Comparison of ENCODE assay signal across 14 mouse cellular contexts in the genomic region with DNA sequence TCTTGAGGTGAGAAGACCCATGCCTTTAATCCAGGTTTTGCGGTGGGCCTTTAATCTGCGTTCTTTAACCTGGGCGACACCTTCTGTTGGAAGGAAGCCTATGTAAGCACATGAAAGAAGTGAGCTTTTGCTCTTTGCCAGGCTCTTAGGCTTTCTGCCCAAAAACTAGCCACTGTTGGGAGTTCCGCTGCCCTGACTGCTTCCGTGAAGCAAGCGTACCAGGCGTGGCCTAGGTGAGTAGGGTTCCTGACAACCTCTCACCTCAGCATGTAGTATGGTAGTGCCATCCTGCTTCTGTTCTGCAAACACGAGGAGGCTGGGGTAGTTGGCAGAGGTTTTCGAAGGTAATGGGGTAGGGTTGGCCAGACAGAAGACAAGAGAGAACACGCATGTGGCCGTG. TPM values are rescaled to one million over a fixed set of nuclear protein-coding genes. Genes with fewer than 3 reads are reported as not detected.
A peak's percentile ranks its signal among the peaks of the same experiment; 100 is the strongest.
DNase-seq lines count a peak whose midpoint lies in the region; ATAC-seq and TF ChIP-seq lines count a peak whose summit lies in the region.
"Had no signal": no experiment of that assay in that cellular context is flagged by ENCODE, and none has a peak within 500 bp of the region (broad histone marks: within the 10 kb centered on the region; RNA-seq: fewer than 3 reads in every experiment).

No protein-coding gene starts in this region.

- no peak overlapping the region for H3K4me2 ChIP-seq in forebrain, embryonic 15.5 days (replicated peaks)
- no peak overlapping the region for H3K4me2 ChIP-seq in forebrain, embryonic 16.5 days (ENCODE audit: low read length)
- H3K4me2 ChIP-seq in liver, embryonic 11.5 days = no peak overlapping the region
- no peak overlapping the region for H3K4me2 ChIP-seq in embryonic facial prominence, embryonic 13.5 days
- H3K4me2 ChIP-seq: hindbrain, embryonic 13.5 days; liver, embryonic 13.5 days; stomach, embryonic 15.5 days had no signal

- ATAC-seq in forebrain, embryonic 15.5 days (replicated peaks) = no peak
- no peak for ATAC-seq in forebrain, embryonic 16.5 days
- ATAC-seq in liver, embryonic 11.5 days (replicated peaks; ENCODE audit: low FRiP score) = no peak
- no peak for ATAC-seq in embryonic facial prominence, embryonic 13.5 days (ENCODE audit: insufficient number of reproducible peaks, insufficient read depth, low FRiP score, low TSS enrichment, low read depth)

- no peaks in the 10 kb centered on the region for H3K27me3 ChIP-seq in forebrain, embryonic 15.5 days
- H3K27me3 ChIP-seq in forebrain, embryonic 16.5 days (replicated peaks; ENCODE audit: control insufficient read depth, insufficient read depth, low read length) = no peaks in the 10 kb centered on the region
- no peaks in the 10 kb centered on the region for H3K27me3 ChIP-seq in liver, adult 2 months (ENCODE audit: control insufficient read depth, insufficient read depth, low read length)
- peaks cover 7% of the 10 kb centered on the region for H3K27me3 ChIP-seq in liver, embryonic 11.5 days (replicated peaks; ENCODE audit: control insufficient read depth, insufficient read depth, low read length)
- H3K27me3 ChIP-seq in embryonic facial prominence, embryonic 13.5 days = no peaks in the 10 kb centered on the region; the same call in 1 of the 2 replicates

- WGBS in forebrain, embryonic 15.5 days = 96% methylated on average over 11 of the region's 11 CpGs
- 91% methylated on average over 11 of the region's 11 CpGs for WGBS in forebrain, embryonic 16.5 days
- 41% methylated on average over 11 of the region's 11 CpGs for WGBS in liver, adult 2 months
- 90% methylated on average over 11 of the region's 11 CpGs for WGBS in liver, embryonic 11.5 days
- WGBS in embryonic facial prominence, embryonic 13.5 days = 86% methylated on average over 11 of the region's 11 CpGs

- TF ChIP-seq CTCF in liver, adult 2 months (IDR thresholded peaks at IDR 0.05; ENCODE audit: low read depth, low read length) = no peak

- H3K27ac ChIP-seq in forebrain, embryonic 15.5 days (replicated peaks) = peak overlapping the region; percentile 97; the same call in 1 of the 2 replicates
- H3K27ac ChIP-seq in forebrain, embryonic 16.5 days (ENCODE audit: low read length) = no peak overlapping the region
- no peak overlapping the region for H3K27ac ChIP-seq in liver, adult 2 months (replicated peaks; ENCODE audit: insufficient read depth, low read depth, low read length)
- no peak overlapping the region for H3K27ac ChIP-seq in liver, embryonic 11.5 days (ENCODE audit: low read depth, low read length)
- H3K27ac ChIP-seq in embryonic facial prominence, embryonic 13.5 days = 0 out of 2 replicates have a peak overlapping the region, but pooled peaks have one; percentile 7
- H3K27ac ChIP-seq: liver, embryonic 13.5 days; stomach, embryonic 15.5 days had no signal

- H3K9ac ChIP-seq in forebrain, embryonic 15.5 days (replicated peaks) = no peak overlapping the region
- H3K9ac ChIP-seq in forebrain, embryonic 16.5 days (replicated peaks; ENCODE audit: low read depth, low read length) = no peak overlapping the region
- no peak overlapping the region for H3K9ac ChIP-seq in liver, adult 2 months (ENCODE audit: low read depth, low read length)
- no peak overlapping the region for H3K9ac ChIP-seq in liver, embryonic 11.5 days (ENCODE audit: low read depth, low read length)
- no peak overlapping the region for H3K9ac ChIP-seq in embryonic facial prominence, embryonic 13.5 days
- H3K9ac ChIP-seq: liver, embryonic 13.5 days; stomach, embryonic 15.5 days had no signal

- TF ChIP-seq POLR2A in liver, adult 2 months (IDR thresholded peaks at IDR 0.05; ENCODE audit: extremely low read depth, insufficient read depth, low read length) = no peak

- peak; percentile 79 for DNase-seq in liver, adult 2 months (ENCODE audit: extremely low read depth, low read depth, low spot score)
- no peak for DNase-seq in liver, embryonic 11.5 days (ENCODE audit: low spot score)
- DNase-seq in lung, postnatal 14 days = peak; percentile 36
- no peak for DNase-seq in embryo, embryonic 9.5 days (ENCODE audit: extremely low spot score)
- no peak for DNase-seq in left cerebral cortex, adult 11 months (ENCODE audit: low spot score)
- DNase-seq: gastrocnemius, postnatal 10 days; kidney, adult 11 months; liver, embryonic 13.5 days had no signal

- H3K4me3 ChIP-seq in forebrain, embryonic 15.5 days = no peak overlapping the region
- no peak overlapping the region for H3K4me3 ChIP-seq in forebrain, embryonic 16.5 days (replicated peaks; ENCODE audit: low read length)
- H3K4me3 ChIP-seq in liver, adult 2 months (ENCODE audit: insufficient read depth, low read depth, low read length) = no peak overlapping the region
- H3K4me3 ChIP-seq in liver, embryonic 11.5 days (ENCODE audit: low read depth, low read length) = no peak overlapping the region
- H3K4me3 ChIP-seq in embryonic facial prominence, embryonic 13.5 days = no peak overlapping the region
- H3K4me3 ChIP-seq: hindbrain, embryonic 13.5 days; liver, embryonic 13.5 days; stomach, embryonic 15.5 days had no signal

- H3K9me3 ChIP-seq in forebrain, embryonic 15.5 days = no peaks in the 10 kb centered on the region
- no peaks in the 10 kb centered on the region for H3K9me3 ChIP-seq in forebrain, embryonic 16.5 days (ENCODE audit: control insufficient read depth, low read length)
- H3K9me3 ChIP-seq in liver, embryonic 11.5 days (ENCODE audit: control insufficient read depth, low read length) = no peaks in the 10 kb centered on the region
- no peaks in the 10 kb centered on the region for H3K9me3 ChIP-seq in embryonic facial prominence, embryonic 13.5 days
- H3K9me3 ChIP-seq: G1E; hindbrain, embryonic 13.5 days; liver, embryonic 13.5 days; stomach, embryonic 15.5 days had no signal

- H3K79me2 ChIP-seq in liver, adult 2 months (ENCODE audit: control insufficient read depth, insufficient read depth, low read length) = no peaks in the 10 kb centered on the region

- H3K4me1 ChIP-seq in forebrain, embryonic 15.5 days = peaks cover 23% of the 10 kb centered on the region
- peaks cover 13% of the 10 kb centered on the region for H3K4me1 ChIP-seq in forebrain, embryonic 16.5 days (replicated peaks; ENCODE audit: control insufficient read depth, insufficient read depth, low read length)
- H3K4me1 ChIP-seq in liver, adult 2 months (ENCODE audit: control insufficient read depth, insufficient read depth, low read length) = peaks cover 3% of the 10 kb centered on the region
- H3K4me1 ChIP-seq in liver, embryonic 11.5 days (replicated peaks; ENCODE audit: control insufficient read depth, insufficient read depth, low read length) = peaks cover 15% of the 10 kb centered on the region
- peaks cover 31% of the 10 kb centered on the region for H3K4me1 ChIP-seq in embryonic facial prominence, embryonic 13.5 days

- peaks cover 21% of the 10 kb centered on the region for H3K36me3 ChIP-seq in forebrain, embryonic 15.5 days
- peaks cover 6% of the 10 kb centered on the region; the same call in 1 of the 2 replicates for H3K36me3 ChIP-seq in forebrain, embryonic 16.5 days (ENCODE audit: control insufficient read depth, insufficient read depth)
- peaks cover 25% of the 10 kb centered on the region for H3K36me3 ChIP-seq in liver, adult 2 months (ENCODE audit: control insufficient read depth, insufficient read depth, low read length)
- H3K36me3 ChIP-seq in liver, embryonic 11.5 days (ENCODE audit: control insufficient read depth, insufficient read depth, low read length) = peaks cover 20% of the 10 kb centered on the region
- peaks cover 37% of the 10 kb centered on the region for H3K36me3 ChIP-seq in embryonic facial prominence, embryonic 13.5 days

RNA-seq across cellular contexts. Expression of a gene that starts 2.0 kb away (rescaled TPM):
- 105 and 120 TPM in 2 replicates for polyA plus RNA-seq in forebrain, embryonic 15.5 days (2015; fragmentation: Nextera tagmentation; extraction: Ambion mirVana)
- polyA plus RNA-seq in forebrain, embryonic 16.5 days (2015; fragmentation: Nextera tagmentation; extraction: Ambion mirVana) = 109 and 113 TPM in 2 replicates
- total RNA-seq in liver, adult 2 months (2014; rRNA removed) = 0.18 and 0.47 TPM in 2 replicates
- polyA plus RNA-seq in liver, adult 2 months (2012; rRNA removed) = 0.45 and 0.61 TPM in 2 replicates
- 0.68 and 0.77 TPM in 2 replicates for polyA plus RNA-seq in liver, embryonic 11.5 days (2014; fragmentation: Nextera tagmentation; extraction: Ambion mirVana)
- polyA plus RNA-seq in embryonic facial prominence, embryonic 13.5 days (2015; fragmentation: Nextera tagmentation; extraction: Ambion mirVana) = 3.7 and 4.0 TPM in 2 replicates

RNA-seq across cellular contexts. Expression of a gene that starts 46.4 kb away (rescaled TPM):
- polyA plus RNA-seq in forebrain, embryonic 15.5 days (2015; fragmentation: Nextera tagmentation; extraction: Ambion mirVana) = 341 and 346 TPM in 2 replicates
- polyA plus RNA-seq in forebrain, embryonic 16.5 days (2015; fragmentation: Nextera tagmentation; extraction: Ambion mirVana) = 336 and 357 TPM in 2 replicates
- total RNA-seq in liver, adult 2 months (2014; rRNA removed) = 106 and 128 TPM in 2 replicates
- 56.1 and 63.2 TPM in 2 replicates for polyA plus RNA-seq in liver, adult 2 months (2012; rRNA removed)
- 256 and 289 TPM in 2 replicates for polyA plus RNA-seq in liver, embryonic 11.5 days (2014; fragmentation: Nextera tagmentation; extraction: Ambion mirVana)
- polyA plus RNA-seq in embryonic facial prominence, embryonic 13.5 days (2015; fragmentation: Nextera tagmentation; extraction: Ambion mirVana) = 288 and 317 TPM in 2 replicates

Comparison
In these comparisons a context has a peak if more than half of its experiments do, and no peak if none do; other contexts are left out.
1. H3K27ac ChIP-seq: peak in forebrain, embryonic 15.5 days (single experiment) and embryonic facial prominence, embryonic 13.5 days (single experiment); none in forebrain, embryonic 16.5 days (single experiment), liver, adult 2 months (single experiment) and liver, embryonic 11.5 days (single experiment).
2. DNase-seq: peak in liver, adult 2 months (single experiment) and lung, postnatal 14 days (single experiment); none in liver, embryonic 11.5 days (single experiment), embryo, embryonic 9.5 days (single experiment) and left cerebral cortex, adult 11 months (single experiment).
3. RNA of a gene that starts 2.0 kb away (polyA plus RNA-seq): 105 to 120 TPM in forebrain, embryonic 15.5 days and 109 to 113 TPM in forebrain, embryonic 16.5 days; 3.7 to 4.0 TPM in embryonic facial prominence, embryonic 13.5 days, 0.68 to 0.77 TPM in liver, embryonic 11.5 days and 0.45 to 0.61 TPM in liver, adult 2 months; every median in the first group is over 10 times any median in the second.